Mouse (Mus musculus) kidney, adult 2 months (tissue): ENCODE data around the gene Larp4.
"Not testable (repeated sequence)": the region's sequence is repeated elsewhere in the genome, so short reads cannot be mapped to it uniquely, and the experiment has no call there.

ENCODE experiments used
- CTCF ChIP-seq: fragments of 200-500 bp; conservative IDR thresholded peaks from 2 replicates; pipeline ENCODE4 v1.5.1; 2011; ENCODE audit warnings: low read depth, mild to moderate bottlenecking, control low read depth, low read length, moderate library complexity, mixed read lengths; ENCODE audit not compliant: insufficient read depth, insufficient read length
- POLR2A ChIP-seq: fragments of 200-500 bp; IDR thresholded peaks from one replicate; pipeline ENCODE4 v1.6.1; 2011; ENCODE audit warnings: low read depth, low read length, control low read depth

DNA sequence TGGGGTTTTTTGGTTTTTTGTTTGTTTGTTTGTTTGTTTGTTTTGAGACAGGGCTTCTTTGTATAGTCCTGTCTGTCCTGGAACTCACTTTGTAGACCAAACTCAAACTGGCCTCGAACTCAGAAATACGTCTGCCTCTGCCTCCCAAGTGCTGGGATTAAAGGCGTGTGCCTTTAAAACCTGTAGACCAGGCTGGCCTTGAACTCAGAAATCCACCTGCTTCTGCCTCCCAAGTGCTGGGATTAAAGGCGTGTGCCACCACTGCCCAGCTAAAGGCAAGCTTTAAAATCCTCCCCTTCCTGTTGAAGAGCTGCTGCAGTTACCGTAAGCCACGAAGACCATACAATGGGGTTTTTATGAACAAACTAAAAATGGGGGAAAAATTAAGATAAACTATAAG lies at the start of gene Larp4:
- TF ChIP-seq CTCF, POLR2A: not testable (repeated sequence)
